Mouse (Mus musculus): ENCODE results near the gene Syt2. TPM values are rescaled to one million over a fixed set of nuclear protein-coding genes. Genes with fewer than 3 reads are reported as not detected.

Syt2 gene
- total RNA-seq, 2 experiments from 2014 or later = 57.7 to 62.5 TPM

- intact Hi-C loops (cut with DNase I) = no loop called here
- no peak overlapping the region for H3K4me3 ChIP-seq
- DNase-seq (ENCODE audit: extremely low spot score in 1 of 2, low spot score in 2 of 2) = peak in 1 of 2 experiments; percentile 38
- H3K27ac ChIP-seq = no peak overlapping the region
- TF ChIP-seq CTCF (IDR thresholded peaks at IDR 0.05) = no peak
Observed at GRCm38 (mm10) chr1:134651268-134651850, 4.9 kb downstream of the Syt2 start.

- DNase-seq (ENCODE audit: extremely low spot score in 1 of 2, low spot score in 2 of 2) = no peak
- intact Hi-C loops (cut with DNase I) = no loop called here
- H3K4me3 ChIP-seq = no peak overlapping the region
- H3K27ac ChIP-seq = no peak overlapping the region
- no peak for TF ChIP-seq CTCF (IDR thresholded peaks at IDR 0.05)
Observed at GRCm38 (mm10) chr1:134651851-134652398, 5.4 kb downstream of the Syt2 start.

- Histone ChIP-seq H3K27ac (no peak overlapping the region), H3K4me3 (no peak overlapping the region)
- no peak for TF ChIP-seq CTCF (IDR thresholded peaks at IDR 0.05)
- DNase-seq (ENCODE audit: extremely low spot score in 1 of 2, low spot score in 2 of 2) = no peak
- intact Hi-C loops (cut with DNase I) = no loop called here
Observed at GRCm38 (mm10) chr1:134653603-134654257, 7.3 kb downstream of the Syt2 start.

- no peak for DNase-seq (ENCODE audit: extremely low spot score in 1 of 2, low spot score in 2 of 2)
- H3K27ac ChIP-seq = no peak overlapping the region
- intact Hi-C loops (cut with DNase I) = loop anchor here (5.0 kb wide), 1 partner anchor 38 kb away; no protein-coding TSS in a partner anchor
- no peak for TF ChIP-seq CTCF (IDR thresholded peaks at IDR 0.05)
- no peak overlapping the region for H3K4me3 ChIP-seq
Observed at GRCm38 (mm10) chr1:134658841-134659240, 12.4 kb downstream of the Syt2 start.

- intact Hi-C loops (cut with DNase I) = loop anchor here (5.0 kb wide), 1 partner anchor 82 kb away; no protein-coding TSS in a partner anchor
- TF ChIP-seq CTCF (IDR thresholded peaks at IDR 0.05) = no peak
- no peak overlapping the region for H3K4me3 ChIP-seq
- DNase-seq (ENCODE audit: extremely low spot score in 1 of 2, low spot score in 2 of 2) = no peak
- no peak overlapping the region for H3K27ac ChIP-seq
Observed at GRCm38 (mm10) chr1:134660163-134660562, 13.7 kb downstream of the Syt2 start.

- H3K27ac ChIP-seq = no peak overlapping the region
- intact Hi-C loops (cut with DNase I) = no loop called here
- no peak for TF ChIP-seq CTCF (IDR thresholded peaks at IDR 0.05)
- DNase-seq (ENCODE audit: extremely low spot score in 1 of 2, low spot score in 2 of 2) = no peak
- H3K4me3 ChIP-seq = no peak overlapping the region
Observed at GRCm38 (mm10) chr1:134671234-134672070, 25.0 kb downstream of the Syt2 start.

- H3K27ac ChIP-seq = no peak overlapping the region
- DNase-seq (ENCODE audit: extremely low spot score in 1 of 2, low spot score in 2 of 2) = no peak
- TF ChIP-seq CTCF (IDR thresholded peaks at IDR 0.05) = peak; percentile 19; the same call in 1 of the 2 replicates
- intact Hi-C loops (cut with DNase I) = no loop called here
- H3K4me3 ChIP-seq = no peak overlapping the region
Observed at GRCm38 (mm10) chr1:134674312-134674711, 27.8 kb downstream of the Syt2 start.

- TF ChIP-seq CTCF (IDR thresholded peaks at IDR 0.05) = no peak
- intact Hi-C loops (cut with DNase I) = no loop called here
- no peak for DNase-seq (ENCODE audit: extremely low spot score in 1 of 2, low spot score in 2 of 2)
- H3K4me3 ChIP-seq = no peak overlapping the region
- H3K27ac ChIP-seq = no peak overlapping the region
Observed at GRCm38 (mm10) chr1:134679445-134679844, 33.0 kb downstream of the Syt2 start.

GRCm38 (mm10) chr1:134680617-134681016 lies 34.1 kb downstream of the Syt2 start:
- no peak; the same call in 1 of the 2 replicates for TF ChIP-seq CTCF (IDR thresholded peaks at IDR 0.05)
- H3K27ac ChIP-seq = no peak overlapping the region
- no peak for DNase-seq (ENCODE audit: extremely low spot score in 1 of 2, low spot score in 2 of 2)
- no peak overlapping the region for H3K4me3 ChIP-seq
- intact Hi-C loops (cut with DNase I) = no loop called here

GRCm38 (mm10) chr1:134682460-134682859 lies 36.0 kb downstream of the Syt2 start:
- intact Hi-C loops (cut with DNase I) = no loop called here
- TF ChIP-seq CTCF (IDR thresholded peaks at IDR 0.05) = no peak
- Histone ChIP-seq H3K4me3 (no peak overlapping the region), H3K27ac (no peak overlapping the region)
- DNase-seq (ENCODE audit: extremely low spot score in 1 of 2, low spot score in 2 of 2) = peak in 1 of 2 experiments; percentile 19

- Histone ChIP-seq H3K27ac (no peak overlapping the region), H3K4me3 (no peak overlapping the region)
- no peak for TF ChIP-seq CTCF (IDR thresholded peaks at IDR 0.05)
- no peak for DNase-seq (ENCODE audit: extremely low spot score in 1 of 2, low spot score in 2 of 2)
- intact Hi-C loops (cut with DNase I) = no loop called here
Observed at GRCm38 (mm10) chr1:134686834-134687421, 40.5 kb downstream of the Syt2 start.

All from left cerebral cortex, adult 2 months (tissue).